Mouse (Mus musculus) gastrocnemius, adult 18-20 months (tissue): ENCODE data around the gene Set. TPM values are rescaled to one million over a fixed set of nuclear protein-coding genes. Genes with fewer than 3 reads are reported as not detected.

ENCODE experiments used
- DNase-seq: peaks from one replicate; pipeline ENCODE4 v3.0.0; 2021; ENCODE audit warnings: low spot score
- total RNA-seq, 2 experiments: library from RNA; stranded (reverse); gene quantifications; 2 replicates each; pipeline ENCODE4 v1.2.3; 2021

The Set gene
- total RNA-seq, 2 experiments from 2014 or later, result 87.1 to 104 TPM

- DNase-seq, result peak; percentile 16
Observed at GRCm38 (mm10) chr2:30061215-30062166, 4.3 kb downstream of the Set start.

GRCm38 (mm10) chr2:30062249-30063093 is 5.3 kb downstream of the Set start:
- peak; percentile 62 for DNase-seq

GRCm38 (mm10) chr2:30063235-30063634 is 6.1 kb downstream of the Set start:
- no peak for DNase-seq

GRCm38 (mm10) chr2:30063791-30064190 is 6.6 kb downstream of the Set start:
- DNase-seq, result no peak

GRCm38 (mm10) chr2:30064298-30064697 is 7.1 kb downstream of the Set start:
- DNase-seq, result no peak

GRCm38 (mm10) chr2:30066046-30066901 is 9.1 kb downstream of the Set start:
- DNase-seq, result peak; percentile 94

GRCm38 (mm10) chr2:30067031-30067888 is 10.1 kb downstream of the Set start:
- DNase-seq, result no peak

- no peak for DNase-seq
Observed at GRCm38 (mm10) chr2:30067962-30068361, 10.8 kb downstream of the Set start.

- no peak for DNase-seq
Observed at GRCm38 (mm10) chr2:30072875-30073274, 15.7 kb downstream of the Set start.

- DNase-seq, result no peak
Observed at GRCm38 (mm10) chr2:30073285-30073684, 16.1 kb downstream of the Set start.

- no peak for DNase-seq
Observed at GRCm38 (mm10) chr2:30075625-30076024, 18.4 kb downstream of the Set start.

GRCm38 (mm10) chr2:30076439-30076838 is 19.3 kb downstream of the Set start:
- no peak for DNase-seq

GRCm38 (mm10) chr2:30076959-30077358 is 19.8 kb downstream of the Set start:
- DNase-seq, result no peak

- peak; percentile 84 for DNase-seq
Observed at GRCm38 (mm10) chr2:30077502-30078348, 20.5 kb downstream of the Set start, which contains the start of gene Pkn3. Pkn3 (plus strand) TSS chr2:30077684.

GRCm38 (mm10) chr2:30078349-30078712 is 21.2 kb downstream of the Set start:
- DNase-seq, result no peak

- DNase-seq, result no peak
Observed at GRCm38 (mm10) chr2:30078760-30079159, 21.6 kb downstream of the Set start.

- no peak for DNase-seq
Observed at GRCm38 (mm10) chr2:30080181-30080800, 23.1 kb downstream of the Set start.

- DNase-seq, result no peak
Observed at GRCm38 (mm10) chr2:30084113-30084512, 26.9 kb downstream of the Set start.

GRCm38 (mm10) chr2:30084632-30085031 is 27.5 kb downstream of the Set start:
- DNase-seq, result no peak
